Mouse (Mus musculus) frontal cortex, postnatal 36 days (tissue): ENCODE data around the gene Malsu1.

Source experiments
- DNase-seq, 2 experiments: peaks; one replicate each; pipeline ENCODE4 v3.0.0; 2022; ENCODE audit warnings: low spot score in 2 of 2

The Malsu1 gene

DNA sequence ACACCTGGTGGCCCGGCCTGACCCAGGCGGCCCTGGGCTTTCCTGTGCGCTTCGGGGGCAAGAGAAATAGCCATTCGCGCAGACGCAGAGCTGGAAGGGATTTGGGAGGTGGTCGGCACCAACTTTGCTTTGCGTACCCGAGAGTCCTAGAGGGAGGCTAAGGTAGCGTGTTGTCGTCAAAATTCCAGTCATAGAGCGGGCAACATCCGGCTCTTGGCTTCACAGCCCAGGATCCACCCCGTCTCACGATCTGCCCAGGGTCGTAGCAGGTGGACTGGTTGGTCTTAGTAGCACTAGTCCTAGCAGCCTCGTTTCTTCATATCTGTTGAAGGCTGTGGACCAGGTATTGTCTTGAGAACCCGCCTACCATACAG lies 509 bp downstream of the Malsu1 start:
- no peak for DNase-seq

DNA sequence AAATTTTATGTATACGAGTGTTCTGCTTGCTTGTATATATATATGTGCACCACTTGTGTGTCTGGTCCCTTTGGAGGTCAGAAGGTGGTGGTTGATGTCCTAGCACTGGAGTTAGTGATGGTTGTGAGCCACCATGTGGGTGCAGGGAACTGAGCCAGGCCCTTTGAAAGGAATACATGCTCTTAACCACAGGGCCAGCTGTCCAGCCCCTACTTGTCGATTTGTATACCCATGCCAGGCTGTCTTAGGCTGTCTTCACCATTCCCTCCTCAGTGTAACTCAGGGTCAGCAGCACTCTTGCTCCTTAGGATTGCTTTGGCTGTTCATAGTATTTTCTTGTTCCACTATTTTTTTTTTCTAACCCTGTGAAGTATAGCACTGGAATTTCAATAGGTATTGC lies 4.3 kb downstream of the Malsu1 start:
- no peak for DNase-seq

DNA sequence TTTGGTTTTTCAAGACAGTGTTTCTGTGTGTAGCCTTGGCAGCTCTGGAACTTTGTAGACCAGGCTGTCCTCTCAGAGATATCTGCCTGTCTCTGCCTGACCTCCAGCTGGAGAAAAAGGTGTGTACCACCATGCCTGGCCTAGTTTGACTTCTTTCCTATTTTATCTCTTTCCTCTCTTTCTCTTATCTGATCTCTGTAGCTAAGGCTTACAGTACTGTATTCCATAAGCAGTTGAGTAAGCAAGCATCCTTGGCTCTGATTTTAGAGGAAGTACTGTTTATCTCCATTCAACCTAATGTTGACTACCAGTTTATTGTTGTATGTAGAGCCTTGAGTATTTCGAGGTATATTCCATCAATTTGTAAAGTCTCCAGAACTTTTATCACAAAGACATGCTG lies 5.7 kb downstream of the Malsu1 start:
- no peak for DNase-seq

DNA sequence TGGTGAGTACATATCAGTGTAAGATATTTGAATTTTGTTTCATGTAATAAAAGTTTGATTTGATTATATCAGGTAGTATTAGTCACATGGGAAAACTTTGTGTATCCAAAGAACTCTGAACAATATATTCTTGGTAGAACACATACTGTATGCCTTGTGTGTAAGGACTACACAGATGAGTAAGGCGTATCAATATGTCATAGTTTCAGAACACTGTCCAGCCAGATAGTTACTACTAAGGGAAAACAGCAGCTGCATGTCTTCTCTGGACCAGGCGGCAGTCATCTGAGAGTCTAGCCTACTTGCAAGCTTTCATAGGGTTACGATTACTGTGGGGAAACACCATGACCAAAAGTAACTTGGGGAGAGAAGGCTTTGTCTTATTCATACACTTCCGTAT lies 9.4 kb downstream of the Malsu1 start:
- no peak for DNase-seq

DNA sequence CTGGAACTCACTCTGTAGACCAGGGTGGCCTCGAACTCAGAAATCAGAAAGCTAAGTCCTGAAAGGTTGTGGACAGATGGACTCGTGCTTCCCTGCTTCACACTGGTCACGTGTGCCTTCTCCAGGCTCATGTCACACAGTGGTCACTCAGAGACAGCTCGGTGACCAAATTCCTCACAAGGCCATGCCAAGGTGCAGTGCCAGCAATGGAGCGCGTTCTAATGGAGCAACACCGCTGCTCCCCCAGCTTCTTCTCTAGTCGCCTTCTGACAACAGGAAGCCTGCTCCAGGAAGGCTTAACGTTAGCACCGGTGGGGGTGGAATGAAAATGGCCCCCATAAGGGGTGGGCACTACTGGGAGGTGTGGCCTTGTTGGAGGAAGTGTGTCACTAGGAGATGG lies 21.4 kb downstream of the Malsu1 start:
- DNase-seq = no peak

DNA sequence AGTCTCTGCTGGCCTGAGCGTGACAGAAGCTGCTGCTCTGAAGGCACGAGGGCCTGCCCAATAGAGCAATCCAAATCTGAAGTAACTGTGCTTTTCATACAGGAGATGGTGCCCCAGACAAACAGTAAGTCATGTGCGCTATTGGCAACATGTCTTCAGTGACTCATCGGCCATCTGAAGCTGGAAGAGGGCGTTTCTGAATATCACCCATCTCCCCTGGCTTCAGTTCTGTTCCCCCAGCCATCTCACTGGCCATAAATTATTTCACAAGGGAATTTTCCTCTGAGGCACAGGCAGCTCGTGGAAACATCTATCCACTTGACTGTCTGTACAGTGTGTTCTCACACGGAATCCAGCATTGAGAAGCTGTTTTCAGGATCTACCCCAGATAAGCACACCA lies 22.8 kb downstream of the Malsu1 start:
- peak; percentile 39 to 43 for DNase-seq

DNA sequence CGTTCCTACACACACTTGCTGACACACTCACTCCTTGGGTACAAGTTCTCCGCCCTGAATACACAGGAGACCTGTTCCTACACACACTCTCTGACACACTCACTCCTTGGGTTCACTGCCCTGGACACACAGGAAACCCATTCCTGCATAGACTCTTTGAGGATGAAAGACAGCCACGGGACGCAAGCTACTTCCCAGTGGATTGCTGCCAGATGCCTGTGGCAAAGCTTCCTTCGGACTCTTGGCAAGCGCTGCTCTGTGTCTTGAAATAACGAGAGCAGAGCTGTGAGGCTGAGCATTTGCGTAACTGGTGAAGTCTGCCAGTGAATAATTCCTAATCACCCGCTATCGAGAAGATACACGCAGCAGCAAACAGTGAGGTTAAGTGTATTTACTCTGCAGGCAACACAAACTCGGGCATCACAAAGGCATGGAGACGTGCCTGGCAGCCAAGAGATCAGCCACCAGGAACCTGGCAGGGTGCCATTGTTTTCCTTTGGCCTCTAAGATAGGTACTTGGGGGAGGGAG lies 23.4 kb downstream of the Malsu1 start:
- DNase-seq = peak; percentile 66 to 80

DNA sequence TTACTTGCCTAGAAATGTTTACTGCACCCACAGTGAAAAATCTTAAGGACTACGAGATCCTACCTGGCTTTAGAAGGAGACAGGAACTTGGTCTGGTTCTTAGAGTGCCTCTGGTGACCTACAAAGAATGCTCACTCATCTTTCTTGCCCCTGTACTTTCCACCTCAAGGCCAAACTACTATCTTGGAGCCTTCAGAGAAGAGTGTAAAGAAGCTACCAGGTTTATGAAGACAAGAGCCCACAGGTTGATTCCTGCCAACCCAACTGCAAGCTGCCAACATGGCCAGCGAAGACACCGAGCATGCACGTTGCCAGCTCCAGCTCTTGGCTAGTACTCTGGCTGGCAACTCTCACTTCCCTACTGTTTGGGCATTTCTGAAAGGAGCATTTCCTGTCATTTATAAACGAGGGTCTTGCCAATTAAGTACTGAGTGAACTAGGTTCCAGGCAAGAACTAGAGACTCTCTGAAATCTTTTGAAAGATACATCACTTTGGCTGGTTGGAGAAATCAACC lies 24.1 kb downstream of the Malsu1 start:
- no peak for DNase-seq

DNA sequence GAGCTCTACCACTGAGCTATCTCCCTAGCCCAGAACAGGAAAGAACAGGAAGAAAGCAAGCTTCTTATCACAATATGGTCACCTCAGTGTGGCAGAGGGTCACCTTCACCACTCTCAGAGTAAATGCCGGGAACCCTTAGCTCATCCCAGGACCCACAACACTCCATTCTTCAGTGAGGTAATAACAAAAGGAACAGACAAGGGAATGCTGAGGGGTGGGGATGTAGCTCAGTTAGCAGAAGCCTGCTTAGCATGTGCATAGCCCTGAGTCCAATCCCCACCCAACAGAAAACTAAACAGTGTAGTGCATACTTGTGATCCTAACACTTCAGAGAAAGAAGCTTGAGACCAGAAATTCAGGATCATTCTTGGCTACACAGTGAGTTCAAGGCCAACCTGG lies 25.5 kb downstream of the Malsu1 start:
- DNase-seq = no peak

DNA sequence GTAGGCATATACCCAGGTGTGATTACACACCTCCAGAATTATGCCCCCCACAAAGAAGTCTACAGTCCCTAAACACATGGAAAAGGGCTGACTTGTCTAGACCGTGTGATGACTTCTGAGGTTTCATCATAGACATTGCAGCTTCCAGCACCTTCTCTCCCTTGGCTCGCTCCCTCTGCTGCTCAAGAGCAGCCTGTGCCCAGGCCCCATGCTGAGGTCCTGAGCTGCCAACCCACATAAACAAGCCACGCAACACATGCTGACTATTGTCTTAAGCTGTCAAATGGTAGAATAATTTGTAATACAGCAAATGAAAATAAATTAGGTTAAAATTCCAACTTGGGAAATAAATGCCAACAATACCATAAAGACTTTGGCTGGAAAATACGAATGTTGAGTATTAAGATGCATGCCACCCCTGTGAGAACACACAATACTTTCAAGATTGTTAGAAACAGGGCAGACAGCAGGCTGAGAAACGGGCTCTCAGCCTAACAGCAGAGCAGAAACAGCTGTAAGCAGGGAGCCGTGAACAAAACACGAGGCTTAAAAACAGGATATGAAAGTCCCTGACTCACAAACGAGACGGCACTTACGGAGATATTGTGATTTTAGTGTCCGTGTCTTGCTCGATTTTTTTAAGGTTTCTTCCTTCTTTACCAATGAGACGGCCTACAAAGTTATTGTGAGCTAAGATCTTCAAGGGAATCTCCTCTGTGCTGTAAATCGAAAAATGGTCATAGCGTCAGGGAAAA lies 33.3 kb downstream of the Malsu1 start:
- no peak for DNase-seq

DNA sequence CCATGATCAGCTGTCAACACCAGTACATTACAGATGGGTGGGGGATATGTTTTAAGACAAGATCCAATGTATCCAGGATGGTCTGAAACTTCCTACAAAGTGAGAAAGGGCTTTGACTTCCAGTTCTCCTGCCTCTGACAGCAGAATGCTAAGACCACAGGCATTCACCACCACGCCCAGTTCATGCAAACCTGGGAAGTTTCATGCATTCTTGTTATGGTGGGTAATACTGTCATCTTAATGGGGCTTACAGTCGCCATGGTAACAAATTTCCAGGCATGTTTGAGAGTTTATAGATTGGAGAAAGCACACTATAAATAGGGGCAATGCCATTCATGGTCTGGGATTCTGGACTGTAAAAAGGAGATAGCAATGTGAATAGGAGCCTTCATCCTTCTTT lies 35.6 kb downstream of the Malsu1 start:
- DNase-seq = no peak

DNA sequence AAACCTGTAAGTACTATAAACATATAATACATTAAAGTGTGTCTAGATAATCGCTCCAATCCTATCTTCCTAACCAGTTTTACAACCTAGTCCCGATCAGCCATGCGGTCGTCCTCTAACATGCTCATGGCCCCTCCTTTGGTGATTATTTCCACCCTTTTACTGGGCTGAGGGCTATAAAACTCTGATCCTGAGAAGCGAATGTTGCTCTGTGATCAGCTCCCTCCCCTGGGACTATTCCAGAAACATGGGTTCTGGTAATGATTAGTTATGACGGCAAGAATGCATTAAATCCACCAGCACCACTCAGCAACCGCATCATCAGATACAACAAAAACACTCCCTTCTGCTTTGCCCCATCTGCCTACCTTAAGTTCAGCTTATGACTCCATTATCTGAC lies 40.3 kb downstream of the Malsu1 start:
- no peak for DNase-seq

DNA sequence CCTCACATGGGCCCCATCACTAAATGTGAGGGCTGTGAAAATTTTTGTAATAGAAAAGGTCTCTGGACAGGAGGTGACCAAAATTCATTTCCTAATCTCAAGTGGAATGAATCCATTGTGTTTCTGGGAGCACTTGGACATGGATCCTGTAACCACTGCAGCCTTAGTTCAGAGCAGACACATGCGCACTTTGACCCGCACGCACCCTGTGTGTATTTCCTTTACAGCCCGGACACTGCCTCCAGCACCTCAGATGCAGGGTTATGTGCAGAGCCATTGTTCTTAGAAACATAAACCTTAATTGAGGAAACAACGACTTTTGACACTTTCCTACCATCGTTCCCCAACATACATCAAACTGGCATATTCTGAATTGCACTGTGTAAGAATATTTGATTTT lies 40.9 kb downstream of the Malsu1 start:
- no peak for DNase-seq

DNA sequence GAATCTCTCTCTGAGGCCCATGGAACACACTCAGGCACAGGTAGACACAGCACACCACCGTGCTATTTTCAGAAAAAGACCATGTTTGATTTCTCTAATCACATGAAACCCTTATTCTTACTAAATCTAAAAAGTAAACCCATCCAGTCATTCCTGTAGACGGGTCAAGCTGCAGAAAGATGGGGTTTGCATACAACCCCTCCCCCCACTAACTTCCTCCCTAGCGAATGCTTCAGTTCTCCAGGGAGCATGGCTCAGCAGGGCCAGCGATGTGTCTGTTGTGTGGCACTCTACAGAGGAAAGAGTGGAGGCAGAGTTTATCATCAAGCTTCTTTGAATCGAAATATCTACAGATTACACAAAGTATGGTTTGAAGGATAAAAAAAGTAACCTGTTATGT lies 42.0 kb downstream of the Malsu1 start:
- no peak for DNase-seq

DNA sequence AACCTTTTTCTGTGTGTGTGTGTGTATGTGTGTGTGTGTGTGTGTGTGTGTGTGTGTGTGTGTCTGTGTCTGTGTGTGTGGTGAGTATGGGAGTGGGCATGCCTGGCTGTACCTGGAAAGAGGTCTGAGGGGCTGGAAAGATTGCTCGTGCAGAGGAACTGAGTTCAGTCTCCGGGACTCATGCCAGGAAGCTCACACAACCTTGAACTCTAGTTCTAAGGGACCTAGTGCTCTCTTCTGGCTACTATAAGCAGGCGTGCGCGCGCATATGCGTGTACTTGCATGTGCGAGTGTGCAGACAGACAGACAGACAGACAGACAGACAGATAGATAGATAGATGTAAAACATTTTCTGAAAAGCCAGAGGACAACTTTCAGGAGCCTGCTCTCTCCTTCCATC lies 42.6 kb downstream of the Malsu1 start:
- DNase-seq = no peak

DNA sequence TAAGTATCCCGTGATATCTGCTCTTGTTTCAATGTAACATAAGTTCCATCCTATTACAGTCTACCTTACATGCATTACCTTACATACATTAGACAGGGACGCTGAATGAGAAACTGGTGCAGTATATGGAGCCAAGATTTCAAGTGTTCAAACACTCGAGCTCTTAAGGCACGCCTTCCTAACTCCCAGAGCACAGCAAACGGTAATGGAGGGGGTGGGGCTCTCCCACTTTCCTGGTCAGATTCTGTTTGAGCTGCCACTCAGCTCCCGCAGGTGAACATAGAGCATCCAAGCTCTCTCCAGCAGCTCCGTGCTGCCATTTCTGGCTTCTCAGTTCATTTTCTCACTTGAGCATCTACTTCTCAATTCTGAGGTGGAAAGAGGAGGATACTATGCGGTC lies 44.9 kb downstream of the Malsu1 start:
- DNase-seq = no peak

DNA sequence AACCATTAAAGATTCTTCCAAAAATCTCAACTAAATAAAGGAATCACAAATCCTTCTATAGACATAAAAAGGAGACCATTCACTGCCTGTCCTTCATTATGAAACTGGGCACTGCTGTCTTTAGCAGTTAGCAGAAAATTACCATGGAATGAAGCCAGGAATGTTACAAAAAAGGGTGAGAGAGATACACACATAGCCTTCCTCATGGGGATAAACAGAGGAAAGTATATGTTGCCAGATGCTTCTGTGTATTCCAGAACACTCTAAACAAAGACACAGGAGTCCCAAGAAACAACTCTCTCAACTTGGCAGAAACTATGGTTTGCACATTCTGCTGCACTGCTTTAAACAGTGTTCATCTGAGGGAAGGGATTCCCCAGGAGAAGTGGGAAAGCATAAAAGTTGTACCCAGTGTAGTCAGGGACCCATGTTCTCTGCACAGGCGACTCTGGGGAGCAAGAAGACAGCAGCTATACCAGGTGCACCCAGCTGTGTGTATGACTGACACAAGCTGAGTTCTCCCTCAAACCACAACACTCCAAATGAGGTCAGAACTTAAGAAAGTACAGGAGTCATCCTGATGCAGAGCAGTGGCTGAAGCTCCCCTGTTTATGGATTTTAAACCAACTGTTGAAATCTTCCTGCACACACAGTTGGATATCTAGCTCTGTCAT lies 46.0 kb downstream of the Malsu1 start:
- DNase-seq = no peak

DNA sequence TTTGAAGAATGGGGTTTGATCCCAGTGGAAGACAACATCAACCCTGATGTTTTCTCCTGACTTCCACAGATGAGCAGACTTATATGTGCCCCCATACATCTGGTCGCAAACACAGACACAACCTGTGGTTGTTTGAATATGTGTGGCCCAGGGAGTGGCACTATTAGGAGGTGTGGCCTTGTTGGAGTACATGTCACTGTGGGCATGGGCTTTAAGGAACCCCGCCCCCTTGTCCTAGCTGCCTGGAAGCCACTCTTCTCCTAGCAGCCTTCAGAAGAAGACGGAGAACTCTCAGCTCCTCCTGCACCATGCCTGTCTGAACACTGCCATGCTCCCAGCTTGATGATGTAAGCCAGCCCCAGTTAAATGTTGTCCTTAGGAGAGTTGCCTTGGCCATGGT lies 46.8 kb downstream of the Malsu1 start:
- DNase-seq = no peak

DNA sequence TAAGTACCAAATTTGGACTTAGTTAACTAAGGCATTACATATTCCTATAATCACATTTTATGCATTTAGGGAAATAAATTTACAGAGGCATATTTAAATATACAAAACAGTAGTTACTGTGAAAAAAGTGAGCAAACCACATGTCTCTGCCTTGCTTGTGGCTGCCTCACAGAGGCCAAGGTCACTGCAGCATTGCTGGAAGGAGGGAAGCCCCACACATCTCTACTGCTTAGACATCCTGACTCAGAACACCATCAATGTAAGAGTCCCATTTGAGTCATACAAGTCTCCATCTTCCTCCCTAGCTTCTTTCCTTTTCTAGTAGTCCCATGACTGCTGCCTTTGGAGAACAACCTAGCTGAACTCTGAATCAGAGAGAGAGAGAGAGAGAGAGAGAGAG lies 56.7 kb downstream of the Malsu1 start:
- DNase-seq = no peak

DNA sequence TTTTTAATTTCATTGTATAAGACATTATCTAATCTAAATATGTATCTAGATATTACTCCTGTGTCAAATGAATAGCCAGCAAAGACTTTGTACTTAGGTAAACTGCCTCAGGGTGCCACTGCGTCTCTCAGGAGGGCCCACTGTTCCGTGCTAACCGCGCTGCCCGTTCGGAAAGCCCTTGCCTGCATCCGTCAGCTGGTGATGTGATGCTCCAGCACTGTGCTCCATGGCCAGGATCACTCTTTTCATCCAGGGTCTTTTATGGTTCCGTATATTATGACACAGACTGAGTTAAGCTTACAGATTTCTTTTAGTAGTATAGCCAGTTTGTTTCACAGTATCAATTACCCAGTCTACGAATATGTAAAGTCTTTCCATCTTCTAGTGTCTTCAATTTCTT lies 58.3 kb downstream of the Malsu1 start:
- no peak for DNase-seq

DNA sequence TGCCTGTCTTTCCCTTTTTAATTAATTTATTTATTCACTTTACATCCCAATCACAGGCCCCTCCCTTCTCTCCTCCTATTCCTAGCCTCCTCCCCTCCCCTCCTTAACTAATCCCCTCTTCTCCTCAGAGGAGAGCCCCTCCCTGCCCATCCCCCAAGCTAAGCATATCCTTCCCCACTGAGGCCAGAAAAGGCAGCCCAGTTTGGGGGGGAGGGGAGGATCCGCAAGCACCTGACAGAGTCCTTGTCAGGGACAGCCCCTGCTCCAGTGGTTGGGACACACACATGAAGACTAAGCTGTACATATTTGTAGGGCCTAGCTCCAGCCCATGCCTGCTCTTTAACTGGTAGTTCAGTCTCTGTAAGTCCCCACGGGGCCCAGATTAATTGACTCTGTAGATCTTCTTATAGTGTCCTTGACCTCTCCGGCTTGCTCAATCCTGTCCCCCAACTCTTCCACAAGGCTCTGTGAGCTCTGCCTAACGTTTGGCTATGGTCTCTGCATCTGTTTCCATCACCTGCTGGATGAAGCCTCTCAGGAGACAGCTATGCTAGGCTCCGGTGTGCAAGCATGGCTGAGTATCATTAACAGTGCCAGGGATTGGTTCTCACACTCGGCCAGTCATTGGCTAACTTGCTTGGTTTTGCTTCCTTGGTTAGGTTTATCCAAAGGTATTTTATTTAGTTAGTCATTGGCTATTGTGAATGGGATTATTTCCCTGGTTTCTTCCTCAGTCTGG lies 58.9 kb downstream of the Malsu1 start:
- no peak for DNase-seq
